ENCODE assay signal across 13 mouse cellular contexts in genomic region chr4:148979837-148980236, GRCm38 (mm10).
"Had no signal": no experiment of that assay in that cellular context is flagged by ENCODE, and none has a peak within 500 bp of the region (broad histone marks: within the 10 kb centered on the region; RNA-seq: fewer than 3 reads in every experiment).

No protein-coding gene starts in this region.

- H3K27me3 ChIP-seq: liver, embryonic 15.5 days; lung, embryonic 15.5 days; midbrain, embryonic 13.5 days; stomach, embryonic 15.5 days had no signal

- DNase-seq: kidney, adult 8-10 months; layer of hippocampus, postnatal 36 days; lung, postnatal 10 days; right cerebral cortex, postnatal 25 days; spleen, adult 18-20 months; thymus, postnatal 25 days had no signal

- ATAC-seq: intestine, postnatal 0 days; midbrain, embryonic 13.5 days had no signal

- H3K27ac ChIP-seq: kidney, postnatal 0 days; left cerebral cortex, adult 2 months; liver, embryonic 15.5 days; lung, embryonic 15.5 days; midbrain, embryonic 13.5 days; stomach, embryonic 15.5 days had no signal

- H3K4me1 ChIP-seq: liver, embryonic 15.5 days had no signal

- H3K4me2 ChIP-seq: liver, embryonic 15.5 days; lung, embryonic 15.5 days; midbrain, embryonic 13.5 days; stomach, embryonic 15.5 days had no signal

- H3K4me3 ChIP-seq: left cerebral cortex, adult 2 months; liver, embryonic 15.5 days; lung, embryonic 15.5 days; midbrain, embryonic 13.5 days; stomach, embryonic 15.5 days had no signal

- H3K9ac ChIP-seq: liver, embryonic 15.5 days; lung, embryonic 15.5 days; midbrain, embryonic 13.5 days; stomach, embryonic 15.5 days had no signal

- H3K9me3 ChIP-seq: liver, embryonic 15.5 days; lung, embryonic 15.5 days; midbrain, embryonic 13.5 days; stomach, embryonic 15.5 days had no signal

- H3K36me3 ChIP-seq: stomach, embryonic 15.5 days had no signal
